Mouse (Mus musculus) liver, embryonic 12.5 days (tissue): Measurements from ENCODE around the gene Tigd3. TPM values are rescaled to one million over a fixed set of nuclear protein-coding genes. Genes with fewer than 3 reads are reported as not detected.

Experiments
- ATAC-seq: fragments of 200-750 bp; cut with Nextera tagmentation; 2 replicates; pipeline ENCODE4 v1.8.0; 2017; ENCODE audit warnings: moderate number of reproducible peaks, mild to moderate bottlenecking, moderate library complexity
- H3K27ac ChIP-seq: fragments of 300-500 bp; sonication (generic); 2 replicates; pipeline ENCODE4 v1.5.1; 2016; ENCODE audit warnings: mild to moderate bottlenecking
- H3K27me3 ChIP-seq: fragments of 300-500 bp; sonication (generic); replicated peaks from 2 replicates; pipeline ENCODE4 v1.6.1; 2016; ENCODE audit warnings: mild to moderate bottlenecking, moderate library complexity
- H3K36me3 ChIP-seq: fragments of 300-500 bp; sonication (generic); 2 replicates; pipeline ENCODE4 v1.6.1; 2016; ENCODE audit warnings: mild to moderate bottlenecking, moderate library complexity
- H3K4me1 ChIP-seq: fragments of 300-500 bp; sonication (generic); 2 replicates; pipeline ENCODE4 v1.6.1; 2016
- H3K4me2 ChIP-seq: fragments of 300-500 bp; sonication (generic); 2 replicates; pipeline ENCODE4 v1.6.1; 2016; ENCODE audit warnings: mild to moderate bottlenecking, moderate library complexity
- H3K4me3 ChIP-seq: fragments of 300-500 bp; sonication (generic); 2 replicates; pipeline ENCODE4 v1.5.1; 2016; ENCODE audit warnings: mild to moderate bottlenecking, moderate library complexity
- H3K9ac ChIP-seq: fragments of 300-500 bp; sonication (generic); 2 replicates; pipeline ENCODE4 v1.6.1; 2016; ENCODE audit warnings: mild to moderate bottlenecking, moderate library complexity
- H3K9me3 ChIP-seq: fragments of 300-500 bp; sonication (generic); replicated peaks from 2 replicates; pipeline ENCODE4 v1.6.1; 2016; ENCODE audit warnings: mild to moderate bottlenecking, moderate library complexity
- WGBS: fragments of 180-500 bp; shearing (Covaris S2); methylation state at CpG from one replicate; pipeline ENCODE4 v1.1.7; 2016; ENCODE audit not compliant: insufficient replicate concordance; 5-methylcytosine and 5-hydroxymethylcytosine counted together
- polyA plus RNA-seq: library from polyadenylated mRNA; unstranded; fragments of >200 nt; fragmentation: Nextera tagmentation; extraction: Ambion mirVana; gene quantifications from 2 replicates; pipeline ENCODE4 v1.2.1, GENCODE M21; 2016

Tigd3 gene
- 3.2 and 3.5 TPM in 2 replicates for polyA plus RNA-seq

DNA sequence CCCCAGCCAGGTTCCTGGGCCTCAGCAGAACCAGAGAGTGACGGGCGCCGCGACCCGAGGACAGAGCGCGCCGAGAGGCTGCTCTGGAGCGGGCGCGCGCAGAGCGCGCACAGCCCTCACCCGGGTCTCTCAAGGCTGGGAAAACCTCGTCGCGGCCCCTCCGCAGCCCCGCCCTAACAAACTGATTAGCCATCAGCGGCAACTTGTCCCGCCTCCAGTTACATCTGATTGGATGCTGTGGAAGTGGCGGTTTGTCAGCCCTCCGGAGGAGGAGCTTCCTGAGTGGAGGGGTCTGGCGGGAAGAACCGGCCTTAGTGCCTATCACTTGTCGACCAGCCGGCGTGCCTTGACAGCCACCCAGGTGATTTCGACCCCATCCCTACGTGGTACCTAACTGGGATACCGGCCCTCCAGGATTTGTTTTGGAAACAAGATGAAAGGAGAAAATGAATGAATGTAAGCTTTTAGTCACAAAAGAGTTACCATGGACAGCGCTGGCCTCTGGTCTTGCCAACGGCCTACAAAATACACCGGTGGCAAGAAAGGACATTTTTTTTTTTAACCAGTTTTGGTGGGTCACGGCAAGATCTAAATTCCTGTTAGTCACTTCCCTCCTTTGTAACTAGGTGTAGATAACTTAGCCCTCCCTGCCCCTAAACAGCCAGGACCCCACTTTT is at the start of gene Tigd3:
TSS of gene Tigd3 (minus strand) at position 148 of the 677 bp plus-strand sequence.
- Histone ChIP-seq H3K4me3 (peak within 1 kb of the TSS; percentile 70), H3K9ac (peak within 1 kb of the TSS; percentile 91), H3K9me3 (no peaks in the 10 kb centered on the region), H3K4me2 (peak within 1 kb of the TSS; percentile 96), H3K27me3 (no peaks in the 10 kb centered on the region), H3K36me3 (peaks cover 55% of the 10 kb centered on the region), H3K4me1 (peaks cover 29% of the 10 kb centered on the region), H3K27ac (peak within 1 kb of the TSS; percentile 86)
- WGBS, result 4% methylated on average over 36 of the region's 36 CpGs
- ATAC-seq, result peak; percentile 93

DNA sequence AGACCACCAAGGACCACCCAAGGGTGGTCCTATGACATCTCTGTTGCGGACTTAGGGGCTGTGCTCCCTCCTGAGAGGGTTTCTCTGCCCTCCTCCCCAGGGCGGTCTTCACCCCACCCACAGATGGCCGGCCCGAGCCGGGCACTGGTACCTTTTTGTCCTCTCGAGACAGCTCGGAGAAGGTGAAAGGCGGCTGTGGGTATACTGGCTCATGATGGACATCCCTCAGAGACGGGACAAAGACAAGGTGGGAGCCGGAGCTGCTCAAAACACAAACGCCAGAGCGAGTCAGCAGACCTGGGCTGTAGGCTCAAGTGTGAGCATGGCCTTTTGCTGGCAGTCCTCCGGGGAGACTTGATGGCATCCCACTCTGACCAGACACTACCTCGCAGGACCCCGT is 49.5 kb upstream of the Tigd3 start:
- no peak overlapping the region for H3K9ac ChIP-seq
- H3K9me3 ChIP-seq, result no peaks in the 10 kb centered on the region
- H3K4me1 ChIP-seq, result peaks cover 42% of the 10 kb centered on the region
- 92% methylated on average over 15 of the region's 15 CpGs for WGBS
- H3K27ac ChIP-seq, result no peak overlapping the region
- H3K4me2 ChIP-seq, result no peak overlapping the region
- H3K4me3 ChIP-seq, result no peak overlapping the region
- ATAC-seq, result no peak
- no peaks in the 10 kb centered on the region for H3K27me3 ChIP-seq
- peaks cover 99% of the 10 kb centered on the region for H3K36me3 ChIP-seq

DNA sequence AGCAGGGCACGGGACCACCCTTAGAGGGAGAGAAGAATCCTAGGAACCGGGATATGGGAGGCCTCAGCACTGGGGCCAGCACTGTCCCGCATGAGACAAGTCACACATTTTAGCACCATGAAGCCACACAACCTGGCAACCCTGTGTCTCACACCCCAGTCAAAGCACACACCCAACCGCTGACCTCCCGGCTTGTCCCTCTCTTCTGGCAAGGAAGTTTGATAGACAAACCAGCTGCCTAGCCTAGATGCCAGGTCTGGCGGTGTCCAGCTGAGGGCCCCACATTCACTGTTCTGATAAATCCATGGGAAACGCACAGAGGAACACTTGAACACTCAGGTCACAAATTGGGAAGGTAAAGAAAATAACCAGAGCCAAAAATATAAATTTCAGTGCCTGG is 48.6 kb upstream of the Tigd3 start:
- Histone ChIP-seq H3K4me2 (no peak overlapping the region), H3K27me3 (no peaks in the 10 kb centered on the region), H3K9me3 (no peaks in the 10 kb centered on the region), H3K36me3 (peaks cover 91% of the 10 kb centered on the region), H3K27ac (no peak overlapping the region), H3K4me1 (peaks cover 50% of the 10 kb centered on the region), H3K9ac (no peak overlapping the region), H3K4me3 (no peak overlapping the region)
- ATAC-seq, result no peak
- WGBS, result 87% methylated on average over 7 of the region's 7 CpGs

DNA sequence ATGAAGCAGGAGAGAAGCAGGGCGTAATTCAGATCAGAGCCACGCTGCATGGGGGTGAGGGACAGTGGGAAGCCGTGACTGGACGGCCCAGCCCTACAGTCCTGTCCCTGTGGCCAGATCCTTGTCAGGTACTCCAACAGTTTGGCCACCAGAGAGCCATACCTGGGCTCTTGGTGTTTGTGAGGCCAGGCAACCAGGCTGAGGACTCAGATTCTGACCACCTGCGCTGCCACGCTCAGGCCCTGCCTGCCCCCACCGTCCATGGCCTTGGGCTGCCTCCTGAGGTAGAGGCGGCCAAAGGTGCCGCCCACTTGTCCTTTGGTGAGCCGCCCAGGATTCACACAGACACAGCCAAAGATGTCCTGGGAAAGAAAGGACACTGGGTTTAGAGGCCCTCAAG is 46.7 kb upstream of the Tigd3 start:
- Histone ChIP-seq H3K9ac (no peak overlapping the region), H3K27ac (no peak overlapping the region), H3K36me3 (peaks cover 71% of the 10 kb centered on the region), H3K9me3 (no peaks in the 10 kb centered on the region), H3K4me3 (no peak overlapping the region), H3K27me3 (no peaks in the 10 kb centered on the region), H3K4me1 (peaks cover 52% of the 10 kb centered on the region), H3K4me2 (no peak overlapping the region)
- 91% methylated on average over 10 of the region's 10 CpGs for WGBS
- ATAC-seq, result no peak

DNA sequence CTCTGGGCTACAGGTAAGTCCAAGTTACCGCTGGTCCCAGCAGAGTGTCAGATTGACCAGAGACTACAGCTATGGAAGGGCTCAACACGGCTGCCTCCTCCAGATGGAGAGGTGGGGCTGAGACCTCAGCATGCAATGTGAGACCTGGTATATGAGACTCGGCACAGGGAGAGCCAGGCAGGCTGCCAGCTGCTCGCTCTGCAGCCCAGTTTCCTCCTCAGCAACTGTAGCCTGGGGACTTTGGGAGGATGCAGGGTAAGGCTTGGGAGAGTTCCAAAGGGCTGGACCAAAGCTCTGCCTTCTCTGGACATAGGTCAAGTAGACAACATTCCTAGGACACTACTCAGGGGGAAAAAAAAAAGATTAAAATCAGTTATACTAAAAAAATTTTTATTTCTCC is 46.2 kb upstream of the Tigd3 start:
- Histone ChIP-seq H3K9me3 (no peaks in the 10 kb centered on the region), H3K4me2 (no peak overlapping the region), H3K27me3 (peaks cover 2% of the 10 kb centered on the region; the same call in 1 of the 2 replicates), H3K36me3 (peaks cover 67% of the 10 kb centered on the region), H3K4me3 (no peak overlapping the region), H3K4me1 (peaks cover 52% of the 10 kb centered on the region), H3K27ac (no peak overlapping the region), H3K9ac (no peak overlapping the region)
- no peak for ATAC-seq
- 77% methylated on average over 4 of the region's 4 CpGs for WGBS

DNA sequence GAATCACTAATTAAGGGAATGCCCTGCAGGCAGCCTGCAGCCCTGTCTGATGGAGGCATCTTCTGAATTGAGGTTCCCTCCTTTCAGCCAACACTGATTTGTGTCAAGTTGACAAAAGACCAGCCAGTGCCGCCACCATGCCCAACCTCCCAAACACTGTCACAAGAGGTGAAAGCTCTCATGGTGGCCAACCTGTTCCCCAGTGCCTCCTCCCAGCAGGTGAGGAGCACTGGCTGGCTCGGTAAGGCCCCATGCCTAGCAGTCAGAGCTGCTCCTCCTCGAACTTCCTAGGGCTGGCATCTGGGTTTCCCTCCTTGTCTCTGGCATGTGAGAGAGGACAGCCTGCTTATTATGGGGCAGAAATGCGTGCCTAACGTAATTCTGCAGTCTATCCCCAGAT is 45.8 kb upstream of the Tigd3 start:
- WGBS, result 85% methylated on average over 5 of the region's 5 CpGs
- no peaks in the 10 kb centered on the region for H3K9me3 ChIP-seq
- no peak overlapping the region for H3K4me3 ChIP-seq
- ATAC-seq, result no peak
- H3K36me3 ChIP-seq, result peaks cover 62% of the 10 kb centered on the region
- H3K9ac ChIP-seq, result no peak overlapping the region
- H3K4me2 ChIP-seq, result no peak overlapping the region
- peaks cover 7% of the 10 kb centered on the region; the same call in 1 of the 2 replicates for H3K27me3 ChIP-seq
- H3K27ac ChIP-seq, result no peak overlapping the region
- H3K4me1 ChIP-seq, result peaks cover 51% of the 10 kb centered on the region

DNA sequence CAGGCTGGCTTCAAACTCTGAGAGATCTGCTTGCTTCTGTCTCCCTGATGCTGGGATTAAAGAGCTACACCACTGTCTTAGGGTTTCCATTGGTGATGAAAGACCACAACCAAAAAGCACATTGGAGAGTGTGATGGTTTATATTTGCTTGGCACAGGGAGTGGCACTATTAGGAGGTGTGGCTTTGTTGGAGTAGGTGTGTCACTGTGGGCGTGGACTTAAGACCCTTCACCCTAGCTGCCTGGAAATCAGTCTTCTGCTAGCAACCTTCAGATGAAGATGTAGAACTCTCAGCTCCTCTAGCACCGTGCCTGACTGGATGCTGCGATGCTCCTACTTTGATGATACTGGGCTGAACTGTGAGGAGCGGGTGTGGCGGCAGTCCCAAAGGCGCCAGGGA is 44.6 kb upstream of the Tigd3 start:
- H3K9ac ChIP-seq, result no peak overlapping the region
- peak overlapping the region; percentile 56 for H3K4me2 ChIP-seq
- H3K27ac ChIP-seq, result peak overlapping the region; percentile 66
- peaks cover 43% of the 10 kb centered on the region for H3K4me1 ChIP-seq
- no peak for ATAC-seq
- H3K27me3 ChIP-seq, result peaks cover 18% of the 10 kb centered on the region
- WGBS, result 75% methylated on average over 6 of the region's 6 CpGs
- H3K4me3 ChIP-seq, result no peak overlapping the region
- H3K9me3 ChIP-seq, result no peaks in the 10 kb centered on the region
- peaks cover 50% of the 10 kb centered on the region for H3K36me3 ChIP-seq

DNA sequence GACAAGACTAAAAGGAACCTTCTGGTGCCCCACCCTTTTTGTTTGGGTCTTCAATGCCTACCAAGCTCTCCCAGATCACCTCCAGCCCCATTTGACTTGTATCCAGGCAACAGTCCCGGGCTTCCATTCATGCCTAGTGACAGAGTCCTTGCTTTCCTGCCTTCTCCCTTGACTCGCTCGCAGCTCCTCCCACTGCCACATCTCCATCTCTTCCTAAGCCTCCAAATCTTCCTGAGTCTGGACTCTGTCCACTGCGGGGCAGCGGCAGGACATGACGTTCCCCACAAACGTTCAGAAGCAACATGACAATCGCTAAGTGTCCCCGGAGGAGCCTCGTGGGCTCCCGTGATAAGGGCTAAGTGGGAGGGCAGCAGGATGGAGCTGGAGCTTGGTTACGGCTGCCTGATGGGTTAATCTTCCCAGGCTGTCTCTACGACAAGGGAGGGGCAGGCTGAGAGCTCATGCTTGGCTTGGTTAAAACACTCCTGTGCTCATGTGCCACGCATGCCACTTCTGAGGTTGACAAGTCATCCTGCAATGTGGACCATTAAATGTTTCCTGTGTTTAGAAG is 44.0 kb upstream of the Tigd3 start:
- Histone ChIP-seq H3K9me3 (no peaks in the 10 kb centered on the region), H3K4me1 (peaks cover 43% of the 10 kb centered on the region), H3K27me3 (peaks cover 19% of the 10 kb centered on the region), H3K9ac (0 out of 2 replicates have a peak overlapping the region, but pooled peaks have one; percentile 31), H3K4me3 (peak overlapping the region; percentile 17; the same call in 1 of the 2 replicates), H3K36me3 (peaks cover 44% of the 10 kb centered on the region), H3K27ac (peak overlapping the region; percentile 66), H3K4me2 (peak overlapping the region; percentile 56)
- ATAC-seq, result peak; percentile 75
- WGBS, result 9% methylated on average over 14 of the region's 14 CpGs

DNA sequence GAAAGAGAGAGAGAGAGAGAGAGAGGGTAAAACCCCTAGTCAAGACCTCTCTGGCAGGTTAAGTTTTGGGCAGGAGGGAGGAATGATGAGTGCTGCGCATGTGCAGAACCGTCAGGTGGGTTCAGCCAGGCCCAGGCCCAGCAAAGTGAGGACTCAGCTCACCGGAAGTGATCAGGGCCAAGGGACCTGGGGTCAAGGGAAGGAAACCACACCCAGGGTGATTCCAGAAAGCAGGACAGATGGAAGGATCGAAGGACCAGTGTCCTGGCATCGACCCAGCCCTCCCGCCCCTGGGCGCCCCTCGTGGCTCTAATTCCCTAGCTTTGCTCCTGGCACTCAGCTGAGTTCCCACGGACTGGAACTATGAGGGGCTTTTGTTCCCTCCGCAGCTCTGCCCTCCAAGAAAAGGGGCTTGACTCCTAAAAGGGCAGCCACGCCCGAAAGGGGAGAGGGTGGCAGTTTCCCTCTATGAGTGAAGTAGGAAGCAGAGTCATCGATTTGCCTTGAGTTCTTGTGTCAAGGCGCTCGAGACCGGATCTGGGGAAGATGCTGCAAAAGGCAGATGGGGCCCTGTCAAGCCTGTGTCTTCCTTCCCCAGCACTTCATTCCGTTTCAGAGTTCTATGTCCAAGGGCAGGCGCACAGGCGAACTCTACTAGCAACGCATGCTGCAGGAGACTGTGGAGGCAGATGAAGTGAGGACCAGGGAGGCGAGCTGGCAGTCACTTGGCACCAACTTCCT is 43.3 kb upstream of the Tigd3 start:
- Histone ChIP-seq H3K36me3 (peaks cover 37% of the 10 kb centered on the region), H3K4me1 (peaks cover 43% of the 10 kb centered on the region), H3K4me2 (peak overlapping the region; percentile 56), H3K27ac (peak overlapping the region; percentile 66), H3K27me3 (peaks cover 19% of the 10 kb centered on the region), H3K4me3 (no peak overlapping the region), H3K9me3 (no peaks in the 10 kb centered on the region), H3K9ac (no peak overlapping the region)
- ATAC-seq, result no peak
- WGBS, result 66% methylated on average over 21 of the region's 21 CpGs

DNA sequence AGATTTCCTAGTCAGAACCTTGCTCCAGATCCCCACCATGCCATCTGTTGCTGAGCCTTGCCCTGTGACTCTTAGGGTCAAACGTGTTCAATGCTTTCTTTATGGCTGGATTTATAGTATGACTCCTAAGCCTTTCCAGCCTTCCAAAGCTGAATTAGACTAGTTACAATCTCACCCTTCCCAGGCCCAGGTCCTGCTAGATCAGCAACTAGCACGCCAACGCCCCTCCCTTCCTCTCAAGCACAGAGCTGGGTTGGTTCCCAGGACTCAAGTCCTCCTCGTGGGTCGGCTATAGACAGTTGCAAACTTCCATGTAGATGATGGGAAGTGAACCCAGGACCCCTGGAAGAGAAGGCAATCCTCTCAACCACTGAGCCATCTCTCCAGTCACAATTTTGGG is 41.7 kb upstream of the Tigd3 start:
- no peak for ATAC-seq

DNA sequence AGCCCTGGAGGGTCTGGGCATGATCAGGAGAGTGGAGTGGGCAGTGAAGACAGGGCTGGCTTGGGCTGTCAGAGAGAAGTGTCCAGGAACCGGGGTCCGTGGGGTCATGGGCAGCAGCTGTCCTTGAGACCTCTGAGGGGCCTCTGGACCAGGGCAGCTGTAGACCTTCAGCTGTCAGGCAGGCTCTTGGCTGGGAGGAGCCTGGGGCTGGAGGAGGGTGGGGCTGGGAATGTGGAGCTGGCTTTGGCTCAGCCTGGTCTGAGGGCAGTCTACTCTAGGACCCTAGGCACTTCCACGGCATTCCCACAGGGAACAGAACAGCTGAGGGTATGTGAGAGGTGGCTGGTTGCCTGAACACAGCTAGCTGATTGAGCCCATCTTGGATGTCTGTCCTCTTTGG is 41.3 kb upstream of the Tigd3 start:
- Histone ChIP-seq H3K27ac (no peak overlapping the region), H3K4me3 (no peak overlapping the region), H3K36me3 (peaks cover 17% of the 10 kb centered on the region), H3K9me3 (no peaks in the 10 kb centered on the region), H3K27me3 (peaks cover 19% of the 10 kb centered on the region), H3K4me1 (peaks cover 43% of the 10 kb centered on the region), H3K4me2 (no peak overlapping the region), H3K9ac (no peak overlapping the region)
- 40% methylated on average over 3 of the region's 3 CpGs for WGBS
- no peak for ATAC-seq

More for the DNA sequence above, 41.7 kb upstream of the Tigd3 start:
- peaks cover 22% of the 10 kb centered on the region for H3K36me3 ChIP-seq
- H3K9me3 ChIP-seq, result no peaks in the 10 kb centered on the region
- peaks cover 43% of the 10 kb centered on the region for H3K4me1 ChIP-seq
- 52% methylated on average over 5 of the region's 5 CpGs for WGBS
- H3K4me3 ChIP-seq, result no peak overlapping the region
- H3K9ac ChIP-seq, result no peak overlapping the region
- no peak overlapping the region for H3K4me2 ChIP-seq
- H3K27ac ChIP-seq, result no peak overlapping the region
- H3K27me3 ChIP-seq, result peaks cover 19% of the 10 kb centered on the region
